Mouse (Mus musculus) right cerebral cortex, postnatal 14 days (tissue): ENCODE data around the gene Gm13287.
A peak's percentile ranks its signal among the peaks of the same experiment; 100 is the strongest.
"Not testable (repeated sequence)": the region's sequence is repeated elsewhere in the genome, so short reads cannot be mapped to it uniquely, and the experiment has no call there.

ENCODE experiments used
- DNase-seq: peaks from one replicate; pipeline ENCODE4 v3.0.0; 2022

Gm13287 gene

DNA sequence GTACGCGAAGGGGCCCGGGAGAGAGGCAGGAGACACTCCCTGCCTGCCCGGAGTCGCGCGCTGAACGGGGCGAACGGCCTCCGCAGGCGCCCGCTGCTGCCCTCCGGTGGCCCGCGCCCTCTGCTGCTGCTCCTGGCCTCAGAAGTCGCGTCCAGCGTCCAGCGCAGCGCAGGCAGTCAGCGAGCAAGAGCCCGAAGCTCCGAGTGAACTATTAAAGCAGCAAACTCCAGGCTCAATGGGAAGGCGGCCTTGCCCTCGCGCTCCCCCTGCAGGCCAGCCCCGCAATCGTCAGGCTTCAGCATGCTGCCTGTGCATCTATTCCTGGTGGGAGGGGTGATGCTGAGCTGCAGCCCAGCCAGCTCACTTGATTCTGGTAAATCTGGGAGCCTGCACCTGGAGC is at the start of gene Gm13287:
Gene Gm13287 (plus strand): TSS at position 301 of the 400 bp plus-strand sequence.
- not testable (repeated sequence) for DNase-seq

DNA sequence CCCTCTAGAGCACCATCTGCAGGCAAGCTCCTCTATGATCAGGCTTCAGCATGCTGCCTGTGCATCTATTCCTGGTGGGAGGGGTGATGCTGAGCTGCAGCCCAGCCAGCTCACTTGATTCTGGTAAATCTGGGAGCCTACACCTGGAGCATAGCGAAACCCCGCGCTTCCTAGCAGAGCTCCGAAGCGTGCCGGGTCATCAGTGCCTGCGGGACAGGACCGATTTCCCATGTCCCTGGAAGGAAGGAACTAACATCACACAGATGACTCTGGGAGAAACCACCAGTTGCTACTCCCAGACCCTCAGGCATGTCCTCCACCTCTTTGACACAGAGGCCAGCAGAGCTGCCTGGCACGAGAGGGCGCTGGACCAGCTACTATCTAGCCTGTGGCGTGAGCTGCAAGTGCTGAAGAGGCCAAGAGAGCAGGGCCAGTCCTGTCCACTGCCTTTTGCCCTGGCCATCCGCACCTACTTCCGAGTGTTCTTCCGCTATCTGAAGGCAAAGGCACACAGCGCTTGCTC is 48.2 kb upstream of the Gm13287 start, which contains the start of gene Gm13271:
Gene Gm13271 (plus strand): TSS at position 51 of the 523 bp plus-strand sequence.
- DNase-seq = peak; percentile 36

DNA sequence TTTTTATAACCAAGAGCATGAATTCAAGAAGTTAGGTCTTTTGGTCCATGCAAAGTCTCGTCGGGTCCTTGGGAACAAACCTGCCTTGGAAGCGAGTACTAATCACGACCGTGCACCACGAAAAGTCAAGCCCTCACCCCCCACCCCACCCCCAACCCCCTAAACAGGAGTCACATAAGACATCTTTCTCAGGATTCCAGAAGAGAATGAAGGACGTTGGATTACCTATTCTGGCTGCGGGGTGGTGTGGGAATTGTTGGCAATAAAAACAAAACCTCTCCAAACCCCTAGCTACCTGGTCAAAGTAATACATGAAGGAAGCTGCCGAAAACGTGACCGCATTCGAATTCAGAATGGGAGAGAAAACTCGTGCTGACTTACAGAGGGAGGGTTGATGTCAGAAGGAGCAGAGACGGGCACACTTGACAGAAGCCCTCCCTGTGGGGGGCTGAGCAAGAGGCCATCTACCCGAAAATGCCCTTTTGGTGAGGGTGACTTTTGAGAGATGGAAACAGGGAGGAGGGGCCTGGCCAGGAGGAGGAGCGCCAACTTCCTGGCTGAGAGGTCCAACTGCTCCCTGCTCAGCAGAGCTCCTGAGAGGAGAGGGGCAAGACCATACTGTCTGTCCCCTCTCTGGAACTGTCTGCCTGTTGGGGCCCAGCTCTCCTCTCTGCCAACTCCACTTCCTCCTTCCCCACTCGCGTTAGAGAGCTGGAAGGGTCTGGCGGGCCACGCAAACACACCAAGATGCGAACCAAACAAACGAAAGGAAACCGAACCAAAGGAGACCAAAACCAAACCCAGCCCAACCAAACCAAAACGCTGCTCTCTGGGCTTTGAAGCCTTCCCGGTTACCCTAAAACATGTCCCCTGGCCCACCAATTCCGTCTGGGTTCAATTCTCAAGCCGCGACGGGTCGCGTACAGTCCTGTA is 46.2 kb upstream of the Gm13287 start:
- DNase-seq = not testable (repeated sequence)

DNA sequence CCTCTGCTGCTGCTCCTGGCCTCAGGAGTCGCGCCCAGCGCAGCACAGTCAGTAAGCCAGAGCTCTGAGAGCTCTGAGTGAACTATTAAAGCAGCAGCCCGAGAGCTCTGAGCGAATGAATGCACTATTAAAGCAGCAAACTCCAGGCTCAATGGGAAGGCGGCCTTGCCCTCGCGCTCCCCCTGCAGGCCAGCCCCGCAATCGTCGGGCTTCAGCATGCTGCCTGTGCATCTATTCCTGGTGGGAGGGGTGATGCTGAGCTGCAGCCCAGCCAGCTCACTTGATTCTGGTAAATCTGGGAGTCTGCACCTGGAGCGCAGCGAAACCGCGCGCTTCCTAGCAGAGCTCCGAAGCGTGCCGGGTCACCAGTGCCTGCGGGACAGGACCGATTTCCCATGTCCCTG is 45.4 kb upstream of the Gm13287 start:
- peak; percentile 75 for DNase-seq

DNA sequence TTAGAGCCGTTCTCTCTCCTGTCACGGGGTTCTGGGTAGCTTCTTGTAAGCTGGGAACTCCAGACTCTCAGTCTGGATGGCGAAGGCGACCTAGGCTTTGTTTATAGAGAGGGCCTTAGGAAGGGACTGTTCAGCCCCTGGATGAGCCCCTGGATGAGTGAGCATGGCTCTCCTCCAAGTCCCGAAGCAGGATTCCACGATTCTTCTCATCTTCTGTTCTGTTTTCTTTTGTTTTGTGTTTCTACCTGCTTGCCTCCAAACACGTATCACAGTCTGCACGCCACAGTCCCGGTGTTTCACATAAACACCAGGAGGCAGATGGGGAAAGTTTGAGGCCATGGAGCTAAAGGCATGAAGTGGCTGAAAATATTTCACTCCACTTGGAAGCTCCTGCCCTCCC is 44.3 kb upstream of the Gm13287 start:
- DNase-seq = not testable (repeated sequence)

DNA sequence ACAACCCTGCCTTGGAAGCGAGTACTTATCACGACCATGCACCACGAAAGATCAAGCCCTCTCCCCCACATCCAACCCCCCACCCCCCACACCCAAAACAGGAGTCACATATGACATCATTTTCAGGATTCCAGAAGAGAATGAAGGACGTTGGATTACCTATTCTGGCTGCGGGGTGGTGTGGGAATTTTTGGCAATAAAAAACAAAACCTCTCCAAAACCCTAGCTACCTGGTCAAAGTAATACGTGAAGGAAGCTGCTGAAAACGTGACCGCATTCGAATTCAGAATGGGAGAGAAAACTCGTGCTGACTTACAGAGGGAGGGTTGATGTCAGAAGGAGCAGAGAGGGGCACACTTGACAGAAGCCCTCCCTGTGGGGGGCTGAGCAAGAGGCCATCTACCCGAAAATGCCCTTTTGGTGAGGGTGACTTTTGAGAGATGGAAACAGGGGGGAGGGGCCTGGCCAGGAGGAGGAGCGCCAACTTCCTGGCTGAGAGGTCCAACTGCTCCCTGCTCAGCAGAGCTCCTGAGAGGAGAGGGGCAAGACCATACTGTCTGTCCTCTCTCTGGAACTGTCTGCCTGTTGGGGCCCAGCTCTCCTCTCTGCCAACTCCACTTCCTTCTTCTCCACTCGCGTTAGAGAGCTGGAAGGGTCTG is 43.3 kb upstream of the Gm13287 start, which contains the start of gene Gm13283:
Gene Gm13283 (plus strand): TSS at position 510 of the 659 bp plus-strand sequence.
- DNase-seq = not testable (repeated sequence)

DNA sequence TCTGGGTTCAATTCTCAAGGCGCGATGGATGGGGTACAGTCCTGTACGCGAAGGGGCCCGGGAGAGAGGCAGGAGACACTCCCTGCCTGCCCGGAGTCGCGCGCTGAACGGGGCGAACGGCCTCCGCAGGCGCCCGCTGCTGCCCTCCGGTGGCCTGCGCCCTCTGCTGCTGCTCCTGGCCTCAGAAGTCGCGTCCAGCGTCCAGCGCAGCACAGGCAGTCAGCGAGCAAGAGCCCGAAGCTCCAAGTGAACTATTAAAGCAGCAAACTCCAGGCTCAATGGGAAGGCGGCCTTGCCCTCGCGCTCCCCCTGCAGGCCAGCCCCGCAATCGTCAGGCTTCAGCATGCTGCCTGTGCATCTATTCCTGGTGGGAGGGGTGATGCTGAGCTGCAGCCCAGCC is 42.6 kb upstream of the Gm13287 start:
- peak; percentile 33 for DNase-seq

DNA sequence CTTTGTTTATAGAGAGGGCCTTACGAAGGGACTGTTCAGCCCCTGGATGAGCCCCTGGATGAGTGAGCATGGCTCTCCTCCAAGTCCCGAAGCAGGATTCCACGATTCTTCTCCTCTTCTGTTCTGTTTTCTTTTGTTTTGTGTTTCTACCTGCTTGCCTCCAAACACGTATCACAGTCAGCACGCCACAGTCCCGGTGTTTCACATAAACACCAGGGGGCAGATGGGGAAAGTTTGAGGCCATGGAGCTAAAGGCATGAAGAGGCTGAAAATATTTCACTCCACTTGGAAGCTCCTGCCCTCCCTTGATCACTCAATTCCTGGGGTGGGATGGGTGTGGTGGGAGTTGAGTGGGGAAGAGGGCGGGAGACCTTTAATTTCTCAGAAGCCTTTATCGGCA is 41.3 kb upstream of the Gm13287 start:
- DNase-seq = peak; percentile 51

DNA sequence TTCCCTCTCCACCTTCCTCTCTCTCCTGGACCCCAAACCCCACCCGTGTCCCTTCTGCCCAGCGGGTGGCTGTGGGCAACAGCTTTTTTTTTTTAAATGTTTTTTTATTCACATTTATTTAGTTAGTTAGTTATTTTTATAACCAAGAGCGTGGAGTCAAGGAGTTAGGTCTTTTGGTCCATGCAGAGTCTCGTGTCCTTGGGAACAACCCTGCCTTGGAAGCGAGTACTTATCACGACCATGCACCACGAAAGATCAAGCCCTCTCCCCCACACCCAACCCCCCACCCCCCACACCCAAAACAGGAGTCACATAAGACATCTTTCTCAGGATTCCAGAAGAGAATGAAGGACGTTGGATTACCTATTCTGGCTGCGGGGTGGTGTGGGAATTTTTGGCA is 40.7 kb upstream of the Gm13287 start:
- DNase-seq = not testable (repeated sequence)

DNA sequence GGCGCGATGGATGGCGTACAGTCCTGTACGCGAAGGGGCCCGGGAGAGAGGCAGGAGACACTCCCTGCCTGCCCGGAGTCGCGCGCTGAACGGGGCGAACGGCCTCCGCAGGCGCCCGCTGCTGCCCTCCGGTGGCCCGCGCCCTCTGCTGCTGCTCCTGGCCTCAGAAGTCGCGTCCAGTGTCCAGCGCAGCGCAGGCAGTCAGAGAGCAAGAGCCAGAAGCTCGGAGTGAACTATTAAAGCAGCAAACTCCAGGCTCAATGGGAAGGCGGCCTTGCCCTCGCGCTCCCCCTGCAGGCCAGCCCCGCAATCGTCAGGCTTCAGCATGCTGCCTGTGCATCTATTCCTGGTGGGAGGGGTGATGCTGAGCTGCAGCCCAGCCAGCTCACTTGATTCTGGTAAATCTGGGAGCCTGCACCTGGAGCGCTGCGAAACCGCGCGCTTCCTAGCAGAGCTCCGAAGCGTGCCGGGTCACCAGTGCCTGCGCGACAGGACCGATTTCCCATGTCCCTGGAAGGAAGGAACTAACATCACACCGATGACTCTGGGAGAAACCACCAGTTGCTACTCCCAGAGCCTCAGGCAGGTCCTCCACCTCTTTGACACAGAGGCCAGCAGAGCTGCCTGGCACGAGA is 39.6 kb upstream of the Gm13287 start:
- DNase-seq = not testable (repeated sequence)

DNA sequence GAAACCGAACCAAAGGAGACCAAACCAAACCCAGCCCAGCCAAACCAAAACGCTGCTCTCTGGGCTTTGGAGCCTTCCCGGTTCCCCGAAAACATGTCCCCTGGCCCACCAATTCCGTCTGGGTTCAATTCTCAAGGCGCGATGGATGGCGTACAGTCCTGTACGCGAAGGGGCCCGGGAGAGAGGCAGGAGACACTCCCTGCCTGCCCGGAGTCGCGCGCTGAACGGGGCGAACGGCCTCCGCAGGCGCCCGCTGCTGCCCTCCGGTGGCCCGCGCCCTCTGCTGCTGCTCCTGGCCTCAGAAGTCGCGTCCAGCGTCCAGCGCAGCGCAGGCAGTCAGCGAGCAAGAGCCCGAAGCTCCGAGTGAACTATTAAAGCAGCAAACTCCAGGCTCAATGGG is 29.5 kb upstream of the Gm13287 start, which contains the start of gene Gm13290:
Gene Gm13290 (plus strand): TSS at position 301 of the 400 bp plus-strand sequence.
- not testable (repeated sequence) for DNase-seq

DNA sequence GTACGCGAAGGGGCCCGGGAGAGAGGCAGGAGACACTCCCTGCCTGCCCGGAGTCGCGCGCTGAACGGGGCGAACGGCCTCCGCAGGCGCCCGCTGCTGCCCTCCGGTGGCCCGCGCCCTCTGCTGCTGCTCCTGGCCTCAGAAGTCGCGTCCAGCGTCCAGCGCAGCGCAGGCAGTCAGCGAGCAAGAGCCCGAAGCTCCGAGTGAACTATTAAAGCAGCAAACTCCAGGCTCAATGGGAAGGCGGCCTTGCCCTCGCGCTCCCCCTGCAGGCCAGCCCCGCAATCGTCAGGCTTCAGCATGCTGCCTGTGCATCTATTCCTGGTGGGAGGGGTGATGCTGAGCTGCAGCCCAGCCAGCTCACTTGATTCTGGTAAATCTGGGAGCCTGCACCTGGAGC is 26.4 kb upstream of the Gm13287 start, which contains the start of gene Gm13289:
Gene Gm13289 (plus strand): TSS at position 301 of the 400 bp plus-strand sequence.
- DNase-seq = not testable (repeated sequence)

DNA sequence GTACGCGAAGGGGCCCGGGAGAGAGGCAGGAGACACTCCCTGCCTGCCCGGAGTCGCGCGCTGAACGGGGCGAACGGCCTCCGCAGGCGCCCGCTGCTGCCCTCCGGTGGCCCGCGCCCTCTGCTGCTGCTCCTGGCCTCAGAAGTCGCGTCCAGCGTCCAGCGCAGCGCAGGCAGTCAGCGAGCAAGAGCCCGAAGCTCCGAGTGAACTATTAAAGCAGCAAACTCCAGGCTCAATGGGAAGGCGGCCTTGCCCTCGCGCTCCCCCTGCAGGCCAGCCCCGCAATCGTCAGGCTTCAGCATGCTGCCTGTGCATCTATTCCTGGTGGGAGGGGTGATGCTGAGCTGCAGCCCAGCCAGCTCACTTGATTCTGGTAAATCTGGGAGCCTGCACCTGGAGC is 23.5 kb upstream of the Gm13287 start, which contains the start of gene Gm13272:
Gene Gm13272 (plus strand): TSS at position 301 of the 400 bp plus-strand sequence.
- not testable (repeated sequence) for DNase-seq

DNA sequence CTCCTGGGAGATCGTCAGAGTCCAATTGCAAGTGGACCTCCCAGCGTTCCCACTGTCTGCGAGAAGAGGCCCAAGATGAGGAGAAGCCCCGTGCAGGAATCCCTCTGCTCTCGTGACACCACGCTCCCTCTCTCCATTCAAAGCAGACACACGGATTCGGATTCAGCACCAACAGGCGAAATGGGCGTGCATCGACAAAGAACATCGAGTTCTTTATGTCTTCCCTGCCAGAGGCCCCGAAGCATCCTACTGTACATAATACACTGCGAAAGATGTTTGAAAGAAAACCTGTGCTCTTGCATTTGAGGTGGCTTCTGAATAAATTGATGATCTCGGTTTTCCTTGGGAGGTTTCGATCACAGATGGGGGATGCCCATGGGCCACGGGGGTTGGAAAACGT is 22.7 kb upstream of the Gm13287 start:
- DNase-seq = not testable (repeated sequence)

DNA sequence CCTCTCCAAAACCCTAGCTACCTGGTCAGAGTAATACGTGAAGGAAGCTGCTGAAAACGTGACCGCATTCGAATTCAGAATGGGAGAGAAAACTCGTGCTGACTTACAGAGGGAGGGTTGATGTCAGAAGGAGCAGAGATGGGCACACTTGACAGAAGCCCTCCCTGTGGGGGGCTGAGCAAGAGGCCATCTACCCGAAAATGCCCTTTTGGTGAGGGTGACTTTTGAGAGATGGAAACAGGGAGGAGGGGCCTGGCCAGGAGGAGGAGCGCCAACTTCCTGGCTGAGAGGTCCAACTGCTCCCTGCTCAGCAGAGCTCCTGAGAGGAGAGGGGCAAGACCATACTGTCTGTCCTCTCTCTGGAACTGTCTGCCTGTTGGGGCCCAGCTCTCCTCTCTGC is 21.2 kb upstream of the Gm13287 start, which contains the start of gene Ifnz:
Gene Ifnz (plus strand): TSS at position 301 of the 400 bp plus-strand sequence.
- DNase-seq = not testable (repeated sequence)

DNA sequence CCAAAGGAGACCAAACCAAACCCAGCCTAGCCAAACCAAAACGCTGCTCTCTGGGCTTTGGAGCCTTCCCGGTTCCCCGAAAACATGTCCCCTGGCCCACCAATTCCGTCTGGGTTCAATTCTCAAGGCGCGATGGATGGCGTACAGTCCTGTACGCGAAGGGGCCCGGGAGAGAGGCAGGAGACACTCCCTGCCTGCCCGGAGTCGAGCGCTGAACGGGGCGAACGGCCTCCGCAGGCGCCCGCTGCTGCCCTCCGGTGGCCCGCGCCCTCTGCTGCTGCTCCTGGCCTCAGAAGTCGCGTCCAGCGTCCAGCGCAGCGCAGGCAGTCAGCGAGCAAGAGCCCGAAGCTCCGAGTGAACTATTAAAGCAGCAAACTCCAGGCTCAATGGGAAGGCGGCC is 20.7 kb upstream of the Gm13287 start:
- not testable (repeated sequence) for DNase-seq

DNA sequence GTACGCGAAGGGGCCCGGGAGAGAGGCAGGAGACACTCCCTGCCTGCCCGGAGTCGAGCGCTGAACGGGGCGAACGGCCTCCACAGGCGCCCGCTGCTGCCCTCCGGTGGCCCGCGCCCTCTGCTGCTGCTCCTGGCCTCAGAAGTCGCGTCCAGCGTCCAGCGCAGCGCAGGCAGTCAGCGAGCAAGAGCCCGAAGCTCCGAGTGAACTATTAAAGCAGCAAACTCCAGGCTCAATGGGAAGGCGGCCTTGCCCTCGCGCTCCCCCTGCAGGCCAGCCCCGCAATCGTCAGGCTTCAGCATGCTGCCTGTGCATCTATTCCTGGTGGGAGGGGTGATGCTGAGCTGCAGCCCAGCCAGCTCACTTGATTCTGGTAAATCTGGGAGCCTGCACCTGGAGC is 17.6 kb upstream of the Gm13287 start, which contains the start of gene Gm13276:
Gene Gm13276 (plus strand): TSS at position 301 of the 400 bp plus-strand sequence.
- DNase-seq = not testable (repeated sequence)

DNA sequence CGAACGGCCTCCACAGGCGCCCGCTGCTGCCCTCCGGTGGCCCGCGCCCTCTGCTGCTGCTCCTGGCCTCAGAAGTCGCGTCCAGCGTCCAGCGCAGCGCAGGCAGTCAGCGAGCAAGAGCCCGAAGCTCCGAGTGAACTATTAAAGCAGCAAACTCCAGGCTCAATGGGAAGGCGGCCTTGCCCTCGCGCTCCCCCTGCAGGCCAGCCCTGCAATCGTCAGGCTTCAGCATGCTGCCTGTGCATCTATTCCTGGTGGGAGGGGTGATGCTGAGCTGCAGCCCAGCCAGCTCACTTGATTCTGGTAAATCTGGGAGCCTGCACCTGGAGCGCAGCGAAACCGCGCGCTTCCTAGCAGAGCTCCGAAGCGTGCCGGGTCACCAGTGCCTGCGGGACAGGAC is 14.7 kb upstream of the Gm13287 start, which contains the start of gene Gm13277:
Gene Gm13277 (plus strand): TSS at position 231 of the 400 bp plus-strand sequence.
- DNase-seq = peak; percentile 48

DNA sequence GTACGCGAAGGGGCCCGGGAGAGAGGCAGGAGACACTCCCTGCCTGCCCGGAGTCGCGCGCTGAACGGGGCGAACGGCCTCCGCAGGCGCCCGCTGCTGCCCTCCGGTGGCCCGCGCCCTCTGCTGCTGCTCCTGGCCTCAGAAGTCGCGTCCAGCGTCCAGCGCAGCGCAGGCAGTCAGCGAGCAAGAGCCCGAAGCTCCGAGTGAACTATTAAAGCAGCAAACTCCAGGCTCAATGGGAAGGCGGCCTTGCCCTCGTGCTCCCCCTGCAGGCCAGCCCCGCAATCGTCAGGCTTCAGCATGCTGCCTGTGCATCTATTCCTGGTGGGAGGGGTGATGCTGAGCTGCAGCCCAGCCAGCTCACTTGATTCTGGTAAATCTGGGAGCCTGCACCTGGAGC is 11.8 kb upstream of the Gm13287 start, which contains the start of gene Gm13278:
Gene Gm13278 (plus strand): TSS at position 301 of the 400 bp plus-strand sequence.
- DNase-seq = not testable (repeated sequence)

DNA sequence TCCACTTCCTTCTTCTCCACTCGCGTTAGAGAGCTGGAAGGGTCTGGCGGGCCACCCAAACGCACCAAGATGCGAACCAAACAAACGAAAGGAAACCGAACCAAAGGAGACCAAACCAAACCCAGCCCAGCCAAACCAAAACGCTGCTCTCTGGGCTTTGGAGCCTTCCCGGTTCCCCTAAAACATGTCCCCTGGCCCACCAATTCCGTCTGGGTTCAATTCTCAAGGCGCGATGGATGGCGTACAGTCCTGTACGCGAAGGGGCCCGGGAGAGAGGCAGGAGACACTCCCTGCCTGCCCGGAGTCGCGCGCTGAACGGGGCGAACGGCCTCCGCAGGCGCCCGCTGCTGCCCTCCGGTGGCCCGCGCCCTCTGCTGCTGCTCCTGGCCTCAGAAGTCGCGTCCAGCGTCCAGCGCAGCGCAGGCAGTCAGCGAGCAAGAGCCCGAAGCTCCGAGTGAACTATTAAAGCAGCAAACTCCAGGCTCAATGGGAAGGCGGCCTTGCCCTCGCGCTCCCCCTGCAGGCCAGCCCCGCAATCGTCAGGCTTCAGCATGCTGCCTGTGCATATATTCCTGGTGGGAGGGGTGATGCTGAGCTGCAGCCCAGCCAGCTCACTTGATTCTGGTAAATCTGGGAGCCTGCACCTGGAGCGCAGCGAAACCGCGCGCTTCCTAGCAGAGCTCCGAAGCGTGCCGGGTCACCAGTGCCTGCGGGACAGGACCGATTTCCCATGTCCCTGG is 8.9 kb upstream of the Gm13287 start, which contains the start of gene Gm13275:
Gene Gm13275 (plus strand): TSS at position 552 of the 740 bp plus-strand sequence.
- peak; percentile 6 for DNase-seq

DNA sequence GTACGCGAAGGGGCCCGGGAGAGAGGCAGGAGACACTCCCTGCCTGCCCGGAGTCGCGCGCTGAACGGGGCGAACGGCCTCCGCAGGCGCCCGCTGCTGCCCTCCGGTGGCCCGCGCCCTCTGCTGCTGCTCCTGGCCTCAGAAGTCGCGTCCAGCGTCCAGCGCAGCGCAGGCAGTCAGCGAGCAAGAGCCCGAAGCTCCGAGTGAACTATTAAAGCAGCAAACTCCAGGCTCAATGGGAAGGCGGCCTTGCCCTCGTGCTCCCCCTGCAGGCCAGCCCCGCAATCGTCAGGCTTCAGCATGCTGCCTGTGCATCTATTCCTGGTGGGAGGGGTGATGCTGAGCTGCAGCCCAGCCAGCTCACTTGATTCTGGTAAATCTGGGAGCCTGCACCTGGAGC is 6.0 kb upstream of the Gm13287 start, which contains the start of gene Gm13279:
Gene Gm13279 (plus strand): TSS at position 301 of the 400 bp plus-strand sequence.
- not testable (repeated sequence) for DNase-seq
